Mouse (Mus musculus) fibroblast of lung, adult 2 months (primary cell): ENCODE results near the gene Slc29a2.

Experiments used
- DNase-seq: peaks from one replicate; pipeline ENCODE4 v3.0.0-alpha.2; 2011; ENCODE audit warnings: low read depth

The Slc29a2 gene

GRCm38 (mm10) chr19:5058801-5059771 lies 35.4 kb downstream of the Slc29a2 start:
- DNase-seq = no peak

- no peak for DNase-seq
Measured at GRCm38 (mm10) chr19:5060365-5061330, 37.0 kb downstream of the Slc29a2 start.

DNA sequence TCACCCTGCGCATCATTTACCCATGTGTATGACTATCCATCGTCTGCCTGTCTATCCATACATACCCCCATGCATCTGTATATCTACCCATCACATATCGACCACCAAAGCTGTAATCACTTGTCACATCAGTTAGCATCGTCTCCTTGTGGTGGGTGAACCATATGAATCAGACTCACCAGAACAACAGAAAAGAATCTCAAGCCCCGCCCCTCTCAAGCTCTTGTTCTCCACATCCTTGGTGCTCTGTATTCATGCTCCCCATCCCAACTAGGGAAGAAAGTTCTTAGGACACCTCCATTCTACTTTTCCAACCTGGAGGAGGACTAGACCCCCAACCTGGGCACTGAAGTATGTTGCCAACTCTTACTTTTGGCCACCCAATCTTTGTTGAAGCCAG lies 38.4 kb downstream of the Slc29a2 start:
- no peak for DNase-seq

DNA sequence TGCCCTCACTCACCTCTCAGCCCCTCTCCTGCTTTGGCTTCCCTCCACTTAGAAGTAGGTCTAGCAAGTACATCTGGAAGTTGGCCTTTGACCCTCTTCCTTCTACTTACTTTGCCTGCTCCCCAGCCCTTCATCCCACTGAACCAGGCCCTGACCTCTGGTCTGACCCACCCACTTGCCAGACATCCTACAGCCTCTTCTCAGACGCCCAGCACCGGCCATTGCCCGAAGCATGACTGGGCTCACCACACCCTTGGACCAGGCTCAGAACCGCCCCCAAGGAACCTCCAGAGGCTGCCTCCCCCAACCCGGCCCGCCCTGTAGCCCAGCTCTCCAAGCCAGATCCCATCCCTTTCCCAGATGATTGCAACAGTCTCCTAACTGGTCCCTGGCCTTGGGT lies 38.8 kb downstream of the Slc29a2 start:
- DNase-seq = no peak

GRCm38 (mm10) chr19:5065104-5065503 lies 41.4 kb downstream of the Slc29a2 start:
- DNase-seq = no peak

DNA sequence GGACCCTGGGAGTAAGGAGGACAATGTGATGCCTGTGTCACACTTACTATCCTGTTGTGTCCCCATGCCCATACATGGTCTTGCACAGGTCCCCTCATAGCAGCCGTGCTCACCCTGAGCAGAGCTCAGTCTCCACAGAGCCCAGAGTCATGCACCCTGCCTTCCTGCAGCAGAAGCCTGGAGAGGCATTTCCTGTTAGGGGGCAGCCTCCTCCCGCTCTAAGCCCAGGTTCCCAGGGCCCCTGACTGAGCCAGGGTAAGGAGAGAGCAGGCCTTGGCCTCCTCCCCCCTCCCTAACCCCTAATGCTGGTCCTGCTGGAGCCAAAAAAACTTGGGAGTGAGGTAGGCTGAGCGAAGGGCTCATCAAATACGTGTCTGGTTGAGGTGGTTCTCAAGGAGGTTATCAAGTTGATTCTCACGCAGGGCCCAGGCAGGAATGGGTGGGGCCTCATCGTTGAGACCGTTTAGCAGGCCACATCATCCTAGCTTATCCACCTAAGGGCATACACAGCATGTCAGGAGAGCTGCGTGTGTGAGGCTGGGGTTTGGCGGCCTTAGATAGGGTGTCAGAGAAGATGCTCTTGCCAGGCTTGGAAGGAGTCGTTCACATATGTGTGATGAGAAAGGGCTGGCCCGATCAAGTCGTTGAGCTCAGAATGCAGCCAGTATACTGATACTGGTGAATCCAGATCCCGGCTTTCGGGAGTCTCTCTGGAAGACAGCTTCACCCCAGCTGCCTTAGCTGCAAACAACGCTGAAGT lies 43.6 kb downstream of the Slc29a2 start:
- DNase-seq = no peak

- no peak for DNase-seq
Measured at GRCm38 (mm10) chr19:5067867-5068569, 44.4 kb downstream of the Slc29a2 start, which contains the start of gene Cd248. Gene Cd248, plus strand, starts transcription at chr19:5068078.

DNA sequence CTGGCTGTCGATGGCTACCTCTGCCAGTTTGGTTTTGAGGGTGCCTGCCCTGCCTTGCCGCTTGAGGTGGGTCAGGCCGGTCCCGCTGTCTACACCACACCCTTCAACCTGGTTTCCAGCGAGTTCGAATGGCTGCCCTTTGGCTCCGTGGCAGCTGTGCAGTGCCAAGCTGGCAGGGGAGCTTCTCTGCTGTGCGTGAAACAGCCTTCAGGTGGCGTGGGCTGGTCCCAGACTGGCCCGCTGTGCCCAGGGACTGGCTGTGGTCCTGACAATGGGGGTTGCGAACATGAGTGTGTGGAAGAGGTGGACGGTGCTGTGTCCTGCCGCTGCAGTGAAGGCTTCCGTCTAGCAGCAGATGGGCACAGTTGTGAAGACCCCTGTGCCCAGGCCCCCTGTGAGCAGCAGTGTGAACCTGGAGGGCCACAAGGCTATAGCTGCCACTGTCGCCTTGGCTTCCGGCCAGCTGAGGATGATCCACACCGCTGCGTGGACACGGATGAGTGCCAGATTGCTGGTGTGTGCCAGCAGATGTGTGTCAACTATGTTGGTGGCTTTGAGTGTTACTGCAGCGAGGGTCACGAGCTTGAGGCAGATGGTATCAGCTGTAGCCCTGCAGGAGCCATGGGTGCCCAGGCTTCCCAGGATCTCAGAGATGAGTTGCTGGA lies 45.0 kb downstream of the Slc29a2 start:
- DNase-seq = no peak

- no peak for DNase-seq
Measured at GRCm38 (mm10) chr19:5069486-5069885, 45.8 kb downstream of the Slc29a2 start.

- DNase-seq = no peak
Measured at GRCm38 (mm10) chr19:5069978-5070377, 46.3 kb downstream of the Slc29a2 start.

GRCm38 (mm10) chr19:5071077-5071476 lies 47.4 kb downstream of the Slc29a2 start:
- DNase-seq = no peak

- DNase-seq = peak; percentile 92
Measured at GRCm38 (mm10) chr19:5071545-5072369, 48.1 kb downstream of the Slc29a2 start.

DNA sequence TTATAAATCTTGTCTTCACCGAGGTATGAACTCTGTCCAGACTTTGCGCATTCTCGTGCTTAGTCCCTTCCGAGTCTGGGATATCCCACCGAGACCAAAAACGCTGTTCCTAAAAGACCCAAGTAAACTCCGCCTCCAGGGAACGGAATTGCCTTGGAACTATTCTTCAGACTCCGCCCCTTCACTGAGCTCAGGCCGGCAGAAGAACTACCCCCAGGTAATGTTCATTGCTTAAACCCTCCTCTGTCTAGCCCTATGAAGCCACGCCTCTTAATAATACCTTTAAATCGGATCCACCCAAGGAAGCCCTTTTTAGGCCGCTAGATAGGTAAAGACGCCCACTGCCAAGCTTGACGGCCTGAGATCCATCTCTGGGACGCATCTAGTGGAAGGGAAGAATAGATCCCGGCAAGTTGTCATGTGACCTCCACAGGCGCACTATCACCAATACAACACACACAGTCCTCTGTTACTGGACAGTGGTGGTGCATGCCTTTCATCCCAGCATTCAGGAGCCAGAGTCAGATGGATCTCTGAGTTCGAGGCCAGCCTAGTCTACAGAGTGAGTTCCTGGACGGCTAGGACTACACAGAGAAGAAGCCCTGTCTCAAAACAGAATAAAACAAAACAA lies 48.8 kb downstream of the Slc29a2 start:
- DNase-seq = no peak

GRCm38 (mm10) chr19:5073028-5073427 lies 49.4 kb downstream of the Slc29a2 start:
- no peak for DNase-seq

DNA sequence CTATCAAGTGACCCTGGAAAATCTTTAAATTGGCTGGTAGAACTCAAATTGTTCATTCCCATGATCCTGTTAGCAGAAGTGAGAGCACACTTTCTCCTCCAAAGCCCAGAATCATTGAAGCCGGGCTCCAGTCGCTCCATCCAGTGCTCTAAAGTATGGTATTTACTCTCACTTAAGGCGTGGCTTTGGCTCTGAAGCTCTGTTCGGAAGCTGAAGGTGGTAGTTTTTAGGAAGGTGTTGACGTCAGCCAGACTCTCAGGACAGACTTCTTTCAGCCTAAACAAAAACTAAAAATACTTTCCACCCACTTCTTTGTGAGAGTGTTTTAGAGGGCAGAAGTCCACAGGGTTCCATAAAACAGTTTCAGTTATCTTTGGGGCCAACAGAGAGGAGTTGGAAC lies 49.9 kb downstream of the Slc29a2 start:
- no peak for DNase-seq

DNA sequence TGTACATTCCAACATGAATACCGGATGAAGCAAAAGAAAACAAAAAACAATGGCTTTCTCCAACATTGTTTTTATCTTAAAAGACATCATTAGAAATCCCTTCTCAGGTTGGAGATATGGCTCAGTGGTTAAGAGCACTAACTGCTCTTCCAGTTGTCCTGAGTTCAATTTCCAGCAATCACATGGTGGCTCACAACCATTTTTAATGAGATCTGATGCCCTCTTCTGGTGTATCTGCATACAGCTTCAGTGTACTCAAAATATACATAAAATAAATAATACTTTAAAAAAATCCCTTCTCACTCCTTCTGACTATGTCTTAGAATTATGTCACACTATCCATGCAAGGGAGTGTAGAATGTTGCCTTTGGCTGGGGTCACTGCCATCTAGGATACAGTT lies 55.6 kb downstream of the Slc29a2 start:
- DNase-seq = no peak
